8 mouse cellular contexts compared by ENCODE assay signal in the genomic region with DNA sequence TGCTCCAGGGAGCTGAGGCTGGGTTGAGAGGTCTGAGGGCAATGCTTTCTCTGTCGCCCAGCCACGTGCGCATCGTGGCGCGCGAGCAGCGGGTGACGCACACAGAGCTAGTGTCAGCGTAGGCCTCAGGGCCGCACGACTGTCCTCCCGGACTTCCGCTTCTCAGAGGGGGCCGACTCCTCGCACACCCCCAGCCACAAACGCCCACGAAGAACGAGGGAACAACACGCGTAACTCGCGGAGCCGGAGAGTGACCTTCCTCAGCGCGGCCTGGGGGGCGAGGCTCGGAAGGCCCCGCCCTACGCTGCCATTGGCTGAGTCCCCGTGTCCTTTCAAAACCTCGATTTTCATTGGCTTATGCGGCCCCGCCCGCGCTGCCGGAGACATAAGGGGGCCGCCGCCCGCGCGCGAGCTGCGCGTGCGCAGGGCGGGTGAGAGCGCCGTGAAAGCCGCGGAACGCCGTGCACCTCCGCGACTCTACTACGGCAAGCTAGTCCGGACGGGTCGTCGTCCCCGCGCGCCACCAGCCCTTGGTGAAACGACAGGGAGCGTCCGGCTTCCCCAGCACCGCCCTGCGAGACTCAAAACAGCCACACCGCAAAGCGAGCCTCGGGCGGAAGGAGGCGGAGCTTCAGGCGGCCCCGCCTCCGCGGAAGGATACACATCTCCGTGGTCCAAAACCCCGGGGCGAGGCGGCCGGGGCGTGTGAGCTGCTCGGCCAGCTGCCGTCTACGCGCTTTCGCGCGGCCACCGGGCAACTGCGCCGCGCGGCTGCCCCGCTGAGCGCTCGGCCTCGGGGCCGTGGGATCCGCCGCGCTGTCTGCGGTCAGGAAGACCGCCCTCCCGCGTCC. TPM values are rescaled to one million over a fixed set of nuclear protein-coding genes. Genes with fewer than 3 reads are reported as not detected.
DNase-seq lines count a peak whose midpoint lies in the region; ATAC-seq and TF ChIP-seq lines count a peak whose summit lies in the region.

Gene Pim3 (plus strand): TSS at position 415 of the 851 bp plus-strand sequence.

- H3K9me3 ChIP-seq in heart, embryonic 11.5 days (replicated peaks; ENCODE audit: control insufficient read depth, low read length): no peaks in the 10 kb centered on the region
- H3K9me3 ChIP-seq in kidney, embryonic 16.5 days (ENCODE audit: low read length): no peaks in the 10 kb centered on the region

- peak within 1 kb of the TSS; percentile 86 for H3K9ac ChIP-seq in heart, embryonic 11.5 days (ENCODE audit: low read depth, low read length)
- H3K9ac ChIP-seq in kidney, embryonic 16.5 days (replicated peaks; ENCODE audit: low read length): peak within 1 kb of the TSS; percentile 97
- H3K9ac ChIP-seq in liver, adult 2 months (ENCODE audit: low read depth, low read length): peak within 1 kb of the TSS; percentile 100

- peaks cover 18% of the 10 kb centered on the region for H3K79me2 ChIP-seq in liver, adult 2 months (ENCODE audit: control insufficient read depth, insufficient read depth, low read length)
- H3K79me2 ChIP-seq in myocyte (ENCODE audit: control insufficient read depth, insufficient read depth): peaks cover 12% of the 10 kb centered on the region

- TF ChIP-seq POLR2A in liver, adult 2 months (IDR thresholded peaks at IDR 0.05; ENCODE audit: extremely low read depth, insufficient read depth, low read length): peak; percentile 96
- peak; percentile 98 for TF ChIP-seq POLR2A in myocyte (IDR thresholded peaks at IDR 0.05; ENCODE audit: insufficient read length, low read depth)

- H3K36me3 ChIP-seq in heart, embryonic 11.5 days (ENCODE audit: control insufficient read depth, insufficient read depth, low read length): peaks cover 8% of the 10 kb centered on the region
- peaks cover 25% of the 10 kb centered on the region for H3K36me3 ChIP-seq in kidney, embryonic 16.5 days (ENCODE audit: insufficient read depth, low read length)
- peaks cover 18% of the 10 kb centered on the region for H3K36me3 ChIP-seq in liver, adult 2 months (ENCODE audit: control insufficient read depth, insufficient read depth, low read length)
- peaks cover 10% of the 10 kb centered on the region for H3K36me3 ChIP-seq in myocyte (ENCODE audit: control insufficient read depth, insufficient read depth)
- H3K36me3 ChIP-seq in splenic B cell, adult 2 months (ENCODE audit: control insufficient read depth, insufficient read depth, low read length, poor library complexity, severe bottlenecking): no peaks in the 10 kb centered on the region; the same call in 1 of the 2 replicates

- H3ac ChIP-seq in myocyte (ENCODE audit: control insufficient read depth, insufficient read length): peak within 1 kb of the TSS; percentile 65

- H3K4me2 ChIP-seq in heart, embryonic 11.5 days: peak within 1 kb of the TSS; percentile 95
- peak within 1 kb of the TSS; percentile 90 for H3K4me2 ChIP-seq in kidney, embryonic 16.5 days (replicated peaks; ENCODE audit: low read depth, low read length)
- peak within 1 kb of the TSS; percentile 98 for H3K4me2 ChIP-seq in myocyte (ENCODE audit: low read depth)

- peak; percentile 91 for ATAC-seq in erythroblast, adult 5-6 weeks (replicated peaks; ENCODE audit: low FRiP score, poor library complexity, severe bottlenecking)
- peak; percentile 87 for ATAC-seq in heart, embryonic 11.5 days (replicated peaks; ENCODE audit: insufficient number of reproducible peaks, low FRiP score, low TSS enrichment)
- ATAC-seq in kidney, embryonic 16.5 days (ENCODE audit: low FRiP score, low TSS enrichment): peak; percentile 87

- WGBS in heart, embryonic 11.5 days (ENCODE audit: insufficient replicate concordance): under 1% methylated on average over 107 of the region's 107 CpGs
- WGBS in kidney, embryonic 16.5 days: under 1% methylated on average over 106 of the region's 107 CpGs
- under 1% methylated on average over 107 of the region's 107 CpGs for WGBS in liver, adult 2 months

- DNase-seq in B cell, adult 2 months: peak; percentile 97 to 98
- peak; percentile 99 for DNase-seq in brain, adult 2 months (ENCODE audit: low read depth, low spot score)
- DNase-seq in liver, adult 2 months (ENCODE audit: extremely low read depth, low read depth, low spot score): peak; percentile 92
- peak; percentile 98 for DNase-seq in splenic B cell, adult 2 months (ENCODE audit: low read depth, low spot score)

- H3K27ac ChIP-seq in heart, embryonic 11.5 days (ENCODE audit: low read depth, low read length): peak within 1 kb of the TSS; percentile 96
- peak within 1 kb of the TSS; percentile 97 for H3K27ac ChIP-seq in kidney, embryonic 16.5 days (ENCODE audit: low read length)
- peak within 1 kb of the TSS; percentile 88 for H3K27ac ChIP-seq in liver, adult 2 months (replicated peaks; ENCODE audit: insufficient read depth, low read depth, low read length)

- 0 out of 2 replicates have a peak, but pooled peaks have one; percentile 10 for TF ChIP-seq CTCF in liver, adult 2 months (IDR thresholded peaks at IDR 0.05; ENCODE audit: low read depth, low read length)

- H3K4me3 ChIP-seq in heart, embryonic 11.5 days (ENCODE audit: low read depth, low read length): peak within 1 kb of the TSS; percentile 78
- H3K4me3 ChIP-seq in kidney, embryonic 16.5 days (ENCODE audit: low read length): peak within 1 kb of the TSS; percentile 96
- H3K4me3 ChIP-seq in liver, adult 2 months (ENCODE audit: insufficient read depth, low read depth, low read length): peak within 1 kb of the TSS; percentile 97
- peak within 1 kb of the TSS; percentile 51 for H3K4me3 ChIP-seq in myocyte

- H3K4me1 ChIP-seq in heart, embryonic 11.5 days (ENCODE audit: control insufficient read depth, insufficient read depth, low read length): peaks cover 41% of the 10 kb centered on the region
- H3K4me1 ChIP-seq in kidney, embryonic 16.5 days (ENCODE audit: insufficient read depth, low read length): peaks cover 39% of the 10 kb centered on the region
- peaks cover 37% of the 10 kb centered on the region for H3K4me1 ChIP-seq in liver, adult 2 months (ENCODE audit: control insufficient read depth, insufficient read depth, low read length)

- no peaks in the 10 kb centered on the region for H3K27me3 ChIP-seq in heart, embryonic 11.5 days (ENCODE audit: control insufficient read depth, insufficient read depth, low read length)
- H3K27me3 ChIP-seq in kidney, embryonic 16.5 days (ENCODE audit: insufficient read depth, low read length): no peaks in the 10 kb centered on the region
- H3K27me3 ChIP-seq in liver, adult 2 months (ENCODE audit: control insufficient read depth, insufficient read depth, low read length): no peaks in the 10 kb centered on the region
- no peaks in the 10 kb centered on the region for H3K27me3 ChIP-seq in myocyte (ENCODE audit: control insufficient read depth, insufficient read depth, insufficient read length)
- H3K27me3 ChIP-seq in splenic B cell, adult 2 months (ENCODE audit: control insufficient read depth, insufficient read depth, low read length, poor library complexity, severe bottlenecking): no peaks in the 10 kb centered on the region

TF ChIP-seq in myocyte, 11 proteins besides CTCF, POLR2A, EP300 and RAD21:
- no peak for TF ChIP-seq REST (IDR thresholded peaks at IDR 0.05; ENCODE audit: insufficient read depth, insufficient read length)
- TF ChIP-seq E2F4 (IDR thresholded peaks at IDR 0.05; ENCODE audit: insufficient read depth): peak; percentile 70
- peak; percentile 51 for TF ChIP-seq TCF3 (IDR thresholded peaks at IDR 0.05; ENCODE audit: insufficient read length, low read depth)
- TF ChIP-seq MAX (IDR thresholded peaks at IDR 0.05; ENCODE audit: low read depth): peak; percentile 60
- peak; percentile 99 for TF ChIP-seq POLR2AphosphoS2 (IDR thresholded peaks at IDR 0.05; ENCODE audit: insufficient read length, low read depth)
- peak in 2 of 3 experiments; percentile 84 to 89 for TF ChIP-seq MYOG (IDR thresholded peaks at IDR 0.05; ENCODE audit: control insufficient read depth in 1 of 3, insufficient read depth in 1 of 3, insufficient read length in 2 of 3, low read depth in 2 of 3)
- TF ChIP-seq SRF (IDR thresholded peaks at IDR 0.05; ENCODE audit: control insufficient read depth, insufficient read length, low read depth): peak; percentile 57
- TF ChIP-seq CEBPB (IDR thresholded peaks at IDR 0.05; ENCODE audit: insufficient read depth, poor library complexity, severe bottlenecking): no peak
- TF ChIP-seq USF1 (IDR thresholded peaks at IDR 0.05; ENCODE audit: low read depth): no peak
- TF ChIP-seq MYOD1 (IDR thresholded peaks at IDR 0.05; ENCODE audit: control insufficient read depth in 1 of 3, insufficient read length in 2 of 3, low read depth in 2 of 3): peak in 2 of 3 experiments; percentile 77 to 86
- TF ChIP-seq TCF12 (IDR thresholded peaks at IDR 0.05; ENCODE audit: insufficient read depth, poor library complexity, severe bottlenecking): no peak
TF ChIP-seq in myocyte: peak in this region for 7.

RNA-seq across cellular contexts. Expression of gene Pim3, which starts in this region (rescaled TPM):
- 1.5 and 3.1 TPM in 2 replicates for total RNA-seq in erythroblast, adult 5-6 weeks (2015; ENCODE audit: low replicate concordance)
- total RNA-seq in erythroblast, adult 5-6 weeks (2017; ENCODE audit: low replicate concordance): 0.51 and 0.84 TPM in 2 replicates
- polyA plus RNA-seq in heart, embryonic 11.5 days (2014; fragmentation: Nextera tagmentation; extraction: Ambion mirVana): 43.7 and 50.1 TPM in 2 replicates
- 59.6 and 77.7 TPM in 2 replicates for polyA plus RNA-seq in kidney, embryonic 16.5 days (2015; fragmentation: Nextera tagmentation; extraction: Ambion mirVana)
- total RNA-seq in liver, adult 2 months (2014; rRNA removed): 59.7 and 68.3 TPM in 2 replicates
- polyA plus RNA-seq in liver, adult 2 months (2012; rRNA removed): 17.7 and 31.2 TPM in 2 replicates
- polyA plus RNA-seq in myocyte (2012; fragmentation: generic; extraction: Trizol): 26.9 TPM

Comparison
In these comparisons a context has a peak if more than half of its experiments do, and no peak if none do; other contexts are left out.
1. Peak in every context shown above with its lines: DNase-seq, ATAC-seq, H3K4me3 ChIP-seq and H3K27ac ChIP-seq.
2. RNA of gene Pim3 (total RNA-seq): 59.7 to 68.3 TPM in liver, adult 2 months; 0.51 to 3.1 TPM in erythroblast, adult 5-6 weeks; every median in the first group is over 10 times any median in the second.